Mouse (Mus musculus): Measurements from ENCODE around the gene Olfr875.

GRCm38 (mm10) chr9:37751467-37751866, 20.2 kb upstream of the Olfr875 start:
- TF ChIP-seq CTCF (IDR thresholded peaks at IDR 0.05; ENCODE audit: borderline replicate concordance, insufficient read depth, low read length) (no peak), POLR2A (IDR thresholded peaks at IDR 0.05; ENCODE audit: low read depth, low read length) (no peak)

Data from embryonic fibroblast, embryonic 13.5 days (primary cell).